Mouse (Mus musculus): ENCODE measurements around the gene Golm1. TPM values are rescaled to one million over a fixed set of nuclear protein-coding genes. Genes with fewer than 3 reads are reported as not detected.

The Golm1 gene
- polyA plus RNA-seq, 1 experiment from 2014 or later, result 134 TPM

DNA sequence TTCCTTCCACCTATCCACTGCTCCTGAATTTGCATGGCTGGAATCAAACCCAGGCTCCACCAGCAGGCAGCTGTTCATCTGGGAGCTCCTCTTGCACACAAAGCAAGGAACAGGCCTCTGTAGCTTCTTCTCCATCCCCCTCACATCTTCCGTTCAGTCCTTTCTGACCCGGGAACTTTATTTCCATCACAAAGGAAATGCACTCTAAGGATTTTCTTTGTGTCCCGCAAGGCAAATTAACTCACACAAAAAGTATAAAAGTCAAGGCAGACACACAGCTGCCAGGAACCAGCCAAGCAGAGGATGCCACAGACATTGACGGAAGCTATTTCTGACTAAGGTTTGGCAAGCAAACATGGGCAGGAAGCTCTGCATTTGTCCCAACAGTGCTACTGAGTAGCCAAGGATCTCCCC is 18.6 kb downstream of the Golm1 start:
- Histone ChIP-seq H3K4me2 (replicated peaks) (peak overlapping the region; percentile 11; the same call in 1 of the 2 replicates), H3K36me3 (peaks cover 64% of the 10 kb centered on the region), H3K9ac (replicated peaks) (no peak overlapping the region), H3K27ac (replicated peaks) (peak overlapping the region; percentile 89), H3K9me3 (no peaks in the 10 kb centered on the region), H3K27me3 (no peaks in the 10 kb centered on the region), H3K4me3 (no peak overlapping the region), H3K4me1 (peaks cover 46% of the 10 kb centered on the region)
- peak; percentile 59; the same call in 1 of the 2 replicates for ATAC-seq (ENCODE audit: low FRiP score, low read depth)
- WGBS, result 6% methylated on average over 4 of the region's 4 CpGs

DNA sequence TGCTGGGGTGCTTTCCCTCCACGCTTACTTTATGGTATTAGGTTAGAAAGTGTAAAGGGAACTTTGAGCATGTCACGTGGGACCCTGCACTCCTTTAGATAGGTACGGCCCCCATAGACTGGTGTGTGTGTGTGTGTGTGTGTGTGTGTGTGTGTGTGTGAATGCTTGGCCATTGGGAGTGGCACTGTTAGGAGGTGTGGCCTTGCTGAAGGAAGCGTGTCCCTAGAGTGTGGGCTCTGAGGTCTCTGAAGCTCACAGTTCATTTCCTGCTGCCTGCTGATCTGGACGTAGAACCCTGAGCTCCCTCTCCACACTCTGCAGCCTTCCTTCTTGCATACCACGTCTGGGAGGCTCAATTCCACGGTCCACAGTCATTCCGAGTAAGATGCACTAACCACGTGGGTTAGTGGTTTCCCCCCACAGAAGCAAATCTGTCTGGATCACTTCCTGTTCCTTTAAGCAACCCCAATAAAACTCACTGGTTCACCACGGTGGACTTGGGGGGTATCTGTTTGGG is 19.2 kb downstream of the Golm1 start:
- WGBS, result 51% methylated on average over 10 of the region's 10 CpGs
- H3K27ac ChIP-seq (replicated peaks), result peak overlapping the region; percentile 89
- H3K4me3 ChIP-seq, result no peak overlapping the region
- ATAC-seq (ENCODE audit: low FRiP score, low read depth), result peak; percentile 32; the same call in 1 of the 2 replicates
- H3K9ac ChIP-seq (replicated peaks), result no peak overlapping the region
- H3K36me3 ChIP-seq, result peaks cover 57% of the 10 kb centered on the region
- no peaks in the 10 kb centered on the region for H3K27me3 ChIP-seq
- no peaks in the 10 kb centered on the region for H3K9me3 ChIP-seq
- peaks cover 46% of the 10 kb centered on the region for H3K4me1 ChIP-seq
- peak overlapping the region; percentile 11; the same call in 1 of the 2 replicates for H3K4me2 ChIP-seq (replicated peaks)

DNA sequence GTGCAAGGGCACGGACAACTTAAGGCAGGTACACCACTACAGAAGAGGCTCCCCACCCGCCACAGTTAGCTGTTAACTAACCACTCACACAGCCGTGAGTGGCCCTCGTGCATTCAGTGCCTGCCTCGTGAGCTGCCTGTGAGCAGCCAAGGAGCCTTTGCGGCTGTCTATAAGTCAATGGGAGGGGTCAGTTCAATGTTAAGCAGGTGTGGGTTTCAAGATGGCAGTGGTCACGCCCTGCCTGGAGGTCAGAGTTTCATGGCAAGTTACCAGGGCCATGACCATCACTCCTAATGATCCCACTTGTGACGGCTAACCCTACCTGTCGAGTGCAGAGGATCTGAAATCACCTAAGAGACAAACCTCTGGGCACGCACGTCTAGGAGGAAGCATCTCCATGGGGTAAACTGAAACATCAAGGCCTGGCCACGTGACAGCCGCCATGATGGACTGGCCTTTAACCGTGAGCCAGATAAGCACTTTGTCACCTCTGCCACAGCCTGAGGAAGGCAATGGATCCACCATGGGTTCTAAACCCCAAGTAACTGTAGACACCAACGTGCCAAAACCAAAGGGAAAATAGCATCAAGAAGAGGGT is 19.8 kb downstream of the Golm1 start:
- Histone ChIP-seq H3K27ac (replicated peaks) (no peak overlapping the region), H3K4me3 (no peak overlapping the region), H3K36me3 (peaks cover 53% of the 10 kb centered on the region), H3K4me1 (peaks cover 46% of the 10 kb centered on the region), H3K4me2 (replicated peaks) (no peak overlapping the region), H3K9me3 (no peaks in the 10 kb centered on the region), H3K27me3 (no peaks in the 10 kb centered on the region), H3K9ac (replicated peaks) (no peak overlapping the region)
- WGBS, result 91% methylated on average over 15 of the region's 15 CpGs
- no peak for ATAC-seq (ENCODE audit: low FRiP score, low read depth)

DNA sequence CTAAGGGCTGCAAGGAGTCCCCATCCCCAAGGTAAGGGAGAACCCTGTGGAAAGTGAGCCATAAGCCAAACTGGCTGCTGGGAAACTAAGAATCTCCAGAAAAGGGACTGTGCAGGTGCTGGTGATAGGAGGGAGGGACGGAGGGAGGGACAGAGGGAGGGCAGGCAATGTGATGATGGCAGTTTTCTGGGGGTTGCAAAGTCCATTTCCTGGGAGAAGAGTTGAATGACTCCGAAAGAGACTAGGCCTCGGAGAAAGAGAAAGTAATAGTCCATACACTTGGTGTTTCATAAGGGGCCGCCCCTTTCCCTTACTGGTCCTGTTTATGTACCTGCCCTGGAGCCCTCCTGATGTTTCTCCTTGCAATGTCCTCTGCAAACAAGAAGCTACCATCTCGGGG is 21.1 kb downstream of the Golm1 start:
- Histone ChIP-seq H3K4me1 (peaks cover 46% of the 10 kb centered on the region), H3K36me3 (peaks cover 52% of the 10 kb centered on the region), H3K9me3 (no peaks in the 10 kb centered on the region), H3K27me3 (no peaks in the 10 kb centered on the region), H3K9ac (replicated peaks) (no peak overlapping the region), H3K27ac (replicated peaks) (no peak overlapping the region), H3K4me3 (no peak overlapping the region), H3K4me2 (replicated peaks) (no peak overlapping the region)
- ATAC-seq (ENCODE audit: low FRiP score, low read depth), result no peak
- 91% methylated on average over 5 of the region's 5 CpGs for WGBS

DNA sequence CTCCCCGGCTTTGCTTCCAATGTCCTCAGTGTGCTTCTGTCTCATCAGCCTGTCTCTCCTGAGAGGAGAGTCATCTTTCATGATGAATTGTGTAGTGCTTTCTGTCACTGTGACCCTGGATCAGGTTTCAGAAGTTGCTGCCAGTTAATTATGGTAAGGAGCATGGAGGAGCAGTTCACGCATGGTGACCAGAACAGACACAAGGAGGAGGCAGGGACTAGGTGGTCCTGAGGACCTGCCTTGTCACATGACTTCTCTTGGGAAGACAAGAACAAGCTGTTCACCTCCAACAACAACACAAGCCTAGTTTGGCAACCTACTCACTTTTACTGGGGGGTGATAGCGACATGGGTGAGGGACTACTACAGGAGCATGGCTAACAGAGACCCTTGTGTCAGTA is 22.5 kb downstream of the Golm1 start:
- H3K9me3 ChIP-seq, result no peaks in the 10 kb centered on the region
- H3K4me3 ChIP-seq, result no peak overlapping the region
- no peak for ATAC-seq (ENCODE audit: low FRiP score, low read depth)
- H3K27me3 ChIP-seq, result no peaks in the 10 kb centered on the region
- H3K36me3 ChIP-seq, result peaks cover 53% of the 10 kb centered on the region
- H3K4me1 ChIP-seq, result peaks cover 45% of the 10 kb centered on the region
- WGBS, result 74% methylated on average over 3 of the region's 3 CpGs
- H3K27ac ChIP-seq (replicated peaks), result peak overlapping the region; percentile 60
- no peak overlapping the region for H3K4me2 ChIP-seq (replicated peaks)
- no peak overlapping the region for H3K9ac ChIP-seq (replicated peaks)

DNA sequence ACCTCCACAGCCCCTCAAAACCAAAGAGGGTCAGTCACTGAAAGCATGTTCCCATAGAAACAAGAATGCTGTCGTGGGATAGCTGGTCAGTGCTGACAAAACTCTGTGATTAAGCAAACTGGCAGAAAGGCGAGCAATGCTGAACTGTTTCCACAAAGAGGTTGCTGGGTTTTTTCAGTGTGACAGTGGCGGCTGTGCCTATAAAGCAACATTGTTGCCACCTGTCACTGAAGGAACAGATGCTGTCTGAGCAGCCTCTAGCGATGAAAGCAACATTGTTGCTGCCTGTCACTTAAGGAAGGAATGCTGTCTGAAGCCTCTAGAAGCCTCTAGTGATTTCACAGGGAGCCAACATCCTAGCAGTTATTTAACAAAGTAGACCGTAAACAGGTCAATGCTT is 23.0 kb downstream of the Golm1 start:
- no peaks in the 10 kb centered on the region for H3K9me3 ChIP-seq
- peaks cover 40% of the 10 kb centered on the region for H3K4me1 ChIP-seq
- peaks cover 53% of the 10 kb centered on the region for H3K36me3 ChIP-seq
- 0 out of 2 replicates have a peak, but pooled peaks have one; percentile 5 for ATAC-seq (ENCODE audit: low FRiP score, low read depth)
- H3K27ac ChIP-seq (replicated peaks), result 0 out of 2 replicates have a peak overlapping the region, but pooled peaks have one; percentile 60
- H3K4me3 ChIP-seq, result no peak overlapping the region
- H3K27me3 ChIP-seq, result no peaks in the 10 kb centered on the region
- no peak overlapping the region for H3K4me2 ChIP-seq (replicated peaks)
- no peak overlapping the region for H3K9ac ChIP-seq (replicated peaks)
- WGBS, result 53% methylated on average over 5 of the region's 5 CpGs

DNA sequence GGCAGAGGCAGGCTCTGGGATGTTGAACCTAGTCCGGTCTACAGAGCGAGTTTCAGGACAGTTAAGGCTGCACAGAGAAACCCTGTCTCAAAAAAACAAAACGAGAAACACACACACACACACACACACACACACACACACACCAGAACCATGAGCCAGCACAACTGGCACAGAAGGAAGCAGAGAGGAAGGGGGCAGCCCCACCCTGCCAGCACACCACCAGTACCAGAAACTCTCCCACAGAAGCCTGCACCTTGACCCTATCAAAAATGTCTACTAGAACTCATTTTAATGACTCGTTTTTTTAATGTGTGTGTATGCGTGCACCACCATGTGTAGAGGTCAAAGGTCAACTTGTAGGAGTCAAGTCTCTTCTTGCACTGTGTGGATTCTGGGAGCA is 25.8 kb downstream of the Golm1 start:
- Histone ChIP-seq H3K4me1 (peaks cover 30% of the 10 kb centered on the region), H3K9ac (replicated peaks) (no peak overlapping the region), H3K27ac (replicated peaks) (no peak overlapping the region), H3K36me3 (peaks cover 75% of the 10 kb centered on the region), H3K9me3 (no peaks in the 10 kb centered on the region), H3K4me2 (replicated peaks) (no peak overlapping the region), H3K4me3 (no peak overlapping the region), H3K27me3 (no peaks in the 10 kb centered on the region)
- WGBS, result 70% methylated on average over 5 of the region's 5 CpGs
- no peak for ATAC-seq (ENCODE audit: low FRiP score, low read depth)

DNA sequence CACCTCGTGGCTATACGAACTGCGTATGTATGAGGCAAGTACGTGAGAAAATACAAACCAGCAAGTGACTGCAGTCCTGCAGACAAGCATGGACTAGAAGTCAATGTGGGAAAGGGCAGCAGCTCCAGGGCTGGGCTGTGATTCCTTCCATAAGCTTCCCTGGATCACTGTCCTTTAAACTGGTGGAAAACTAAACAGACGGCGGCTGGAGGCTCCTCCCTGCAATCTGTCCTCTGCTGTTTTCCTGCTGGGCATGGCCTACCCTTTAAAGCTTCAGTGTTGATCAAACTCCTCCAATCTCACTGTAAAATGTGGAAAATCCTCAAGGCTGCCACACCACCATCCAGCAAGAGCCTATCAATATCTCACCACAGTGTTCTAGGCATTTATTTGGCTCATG is 27.0 kb downstream of the Golm1 start:
- 91% methylated on average over 6 of the region's 6 CpGs for WGBS
- H3K36me3 ChIP-seq, result peaks cover 66% of the 10 kb centered on the region
- H3K4me1 ChIP-seq, result peaks cover 26% of the 10 kb centered on the region

DNA sequence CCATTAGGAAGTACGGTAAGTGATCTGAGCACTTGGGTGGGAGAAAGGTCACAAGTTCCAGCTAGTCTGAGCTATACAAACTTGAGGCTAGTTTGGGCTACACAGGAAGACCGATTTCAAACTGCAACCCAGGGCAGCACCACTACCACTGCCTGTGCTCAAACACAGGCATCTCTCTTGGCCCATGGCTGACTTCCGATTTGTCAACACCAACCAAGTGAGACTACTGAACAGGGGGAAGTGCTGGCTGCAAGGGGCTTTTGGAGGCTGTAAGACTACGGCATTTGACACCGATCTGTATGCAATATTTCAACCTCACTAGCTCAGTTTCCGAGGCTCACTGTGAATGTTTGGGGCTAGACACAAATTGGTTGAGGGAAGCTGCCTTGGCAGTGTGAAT is 28.1 kb downstream of the Golm1 start:
- H3K36me3 ChIP-seq, result peaks cover 67% of the 10 kb centered on the region
- H3K9me3 ChIP-seq, result no peaks in the 10 kb centered on the region
- 76% methylated on average over 6 of the region's 6 CpGs for WGBS
- no peak overlapping the region for H3K4me2 ChIP-seq (replicated peaks)
- H3K27me3 ChIP-seq, result no peaks in the 10 kb centered on the region
- no peak overlapping the region for H3K4me3 ChIP-seq
- no peak overlapping the region for H3K27ac ChIP-seq (replicated peaks)
- H3K9ac ChIP-seq (replicated peaks), result no peak overlapping the region
- ATAC-seq (ENCODE audit: low FRiP score, low read depth), result no peak
- peaks cover 15% of the 10 kb centered on the region for H3K4me1 ChIP-seq

More for the DNA sequence above, 27.0 kb downstream of the Golm1 start:
- H3K9ac ChIP-seq (replicated peaks), result no peak overlapping the region
- H3K27me3 ChIP-seq, result no peaks in the 10 kb centered on the region
- H3K9me3 ChIP-seq, result no peaks in the 10 kb centered on the region
- no peak for ATAC-seq (ENCODE audit: low FRiP score, low read depth)
- no peak overlapping the region for H3K4me3 ChIP-seq
- H3K4me2 ChIP-seq (replicated peaks), result no peak overlapping the region
- no peak overlapping the region for H3K27ac ChIP-seq (replicated peaks)

DNA sequence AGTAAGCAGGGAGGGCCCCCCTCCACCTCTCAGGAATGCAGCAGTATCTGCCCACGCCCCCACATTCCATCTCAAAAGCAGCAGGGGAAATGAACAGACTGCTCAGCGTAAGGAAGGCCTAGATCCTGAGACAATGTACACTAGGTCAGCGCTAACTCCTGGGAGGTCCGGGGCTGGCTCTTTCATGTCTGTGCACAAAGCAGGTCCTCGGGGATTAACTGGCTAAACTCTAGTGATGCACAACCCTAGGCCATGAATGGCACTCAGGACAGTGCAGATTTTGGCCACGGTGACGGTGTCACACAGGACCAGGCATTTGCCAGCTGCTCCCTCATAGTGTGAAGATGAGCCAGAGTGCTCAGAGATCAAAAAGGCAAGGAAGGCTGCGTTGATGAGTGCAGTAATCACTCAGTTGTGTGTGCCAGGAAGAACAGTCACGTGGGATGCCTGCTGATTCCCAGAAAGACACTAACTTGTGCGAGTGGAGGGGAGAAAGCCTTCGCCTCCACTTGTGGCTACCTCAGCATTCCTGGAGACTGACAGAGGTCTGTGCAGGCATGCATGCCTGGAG is 28.9 kb downstream of the Golm1 start:
- ATAC-seq (ENCODE audit: low FRiP score, low read depth), result peak; percentile 41
- Histone ChIP-seq H3K27me3 (no peaks in the 10 kb centered on the region), H3K4me2 (replicated peaks) (no peak overlapping the region), H3K4me3 (no peak overlapping the region), H3K27ac (replicated peaks) (0 out of 2 replicates have a peak overlapping the region, but pooled peaks have one; percentile 3), H3K9ac (replicated peaks) (no peak overlapping the region), H3K36me3 (peaks cover 72% of the 10 kb centered on the region), H3K9me3 (no peaks in the 10 kb centered on the region), H3K4me1 (peaks cover 12% of the 10 kb centered on the region; the same call in 1 of the 2 replicates)
- 15% methylated on average over 11 of the region's 11 CpGs for WGBS

DNA sequence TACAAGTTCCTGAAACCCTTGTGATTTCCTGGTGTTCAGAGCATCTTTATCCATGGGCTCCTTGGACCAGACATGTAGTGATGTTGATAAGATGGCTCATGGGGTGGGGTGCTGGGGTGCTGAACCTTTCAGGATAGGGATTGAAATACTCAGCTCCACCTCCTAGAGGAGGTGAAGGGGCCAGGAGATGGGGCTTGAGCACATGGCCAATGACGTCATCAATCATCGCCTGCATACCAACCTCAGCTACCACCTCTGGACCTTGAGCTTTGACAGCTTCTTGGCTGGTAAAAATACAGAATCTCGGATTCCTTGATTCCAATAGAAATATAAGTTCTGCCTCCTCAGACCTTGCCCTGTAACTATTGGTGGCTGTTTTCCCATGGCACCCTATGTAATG is 30.1 kb downstream of the Golm1 start:
- H3K4me3 ChIP-seq, result no peak overlapping the region
- H3K9ac ChIP-seq (replicated peaks), result no peak overlapping the region
- H3K4me1 ChIP-seq, result peaks cover 12% of the 10 kb centered on the region; the same call in 1 of the 2 replicates
- 89% methylated on average over 3 of the region's 3 CpGs for WGBS
- H3K9me3 ChIP-seq, result no peaks in the 10 kb centered on the region
- no peaks in the 10 kb centered on the region for H3K27me3 ChIP-seq
- H3K27ac ChIP-seq (replicated peaks), result no peak overlapping the region
- no peak overlapping the region for H3K4me2 ChIP-seq (replicated peaks)
- ATAC-seq (ENCODE audit: low FRiP score, low read depth), result no peak
- H3K36me3 ChIP-seq, result peaks cover 81% of the 10 kb centered on the region

DNA sequence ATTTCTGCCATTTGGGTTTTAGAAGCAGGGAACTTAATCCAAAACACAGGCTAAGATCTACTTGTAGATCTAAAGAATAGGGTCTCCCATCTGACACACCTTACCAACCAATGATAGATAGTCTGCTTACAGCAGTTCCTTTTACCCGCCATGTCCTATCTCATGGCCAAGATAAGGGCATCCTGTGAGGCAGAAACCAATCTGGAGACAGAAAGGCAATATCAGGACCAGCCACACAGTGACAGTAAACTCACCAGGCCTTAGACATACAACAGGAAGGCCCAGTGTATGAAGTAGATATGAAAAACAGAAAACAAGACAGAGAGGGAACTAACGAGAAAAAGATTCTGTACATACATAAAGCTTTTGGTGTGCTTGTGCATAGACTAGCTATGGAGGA is 32.8 kb downstream of the Golm1 start:
- no peak overlapping the region for H3K4me2 ChIP-seq (replicated peaks)
- peaks cover 80% of the 10 kb centered on the region for H3K36me3 ChIP-seq
- H3K27me3 ChIP-seq, result no peaks in the 10 kb centered on the region
- no peaks in the 10 kb centered on the region for H3K9me3 ChIP-seq
- no peak overlapping the region for H3K27ac ChIP-seq (replicated peaks)
- no peak overlapping the region for H3K4me3 ChIP-seq
- 89% methylated on average over 2 of the region's 2 CpGs for WGBS
- no peak for ATAC-seq (ENCODE audit: low FRiP score, low read depth)
- H3K4me1 ChIP-seq, result peaks cover 12% of the 10 kb centered on the region; the same call in 1 of the 2 replicates
- no peak overlapping the region for H3K9ac ChIP-seq (replicated peaks)

Data from midbrain, embryonic 12.5 days (tissue).